Mouse (Mus musculus) forebrain, embryonic 13.5 days (tissue): ENCODE data around the gene Parva. TPM values are rescaled to one million over a fixed set of nuclear protein-coding genes. Genes with fewer than 3 reads are reported as not detected.

Source experiments
- ATAC-seq: fragments of 200-750 bp; cut with Nextera tagmentation; 2 replicates; pipeline ENCODE4 v1.8.0; 2017
- H3K27ac ChIP-seq: fragments of 300-500 bp; sonication (generic); 2 replicates; pipeline ENCODE4 v1.5.1; 2015; ENCODE audit warnings: inconsistent platforms, mild to moderate bottlenecking, moderate library complexity
- H3K27me3 ChIP-seq: fragments of 300-500 bp; sonication (generic); 2 replicates; pipeline ENCODE4 v1.6.1; 2015; ENCODE audit warnings: mild to moderate bottlenecking, inconsistent platforms
- H3K36me3 ChIP-seq: fragments of 300-500 bp; sonication (generic); 2 replicates; pipeline ENCODE4 v1.6.1; 2015; ENCODE audit warnings: mild to moderate bottlenecking, inconsistent platforms; ENCODE audit not compliant: poor library complexity, severe bottlenecking
- H3K4me1 ChIP-seq: fragments of 300-500 bp; sonication (generic); 2 replicates; pipeline ENCODE4 v1.6.1; 2015; ENCODE audit warnings: inconsistent platforms
- H3K4me2 ChIP-seq: fragments of 300-500 bp; sonication (generic); 2 replicates; pipeline ENCODE4 v1.6.1; 2015; ENCODE audit warnings: inconsistent platforms, mild to moderate bottlenecking, moderate library complexity
- H3K4me3 ChIP-seq: fragments of 300-500 bp; sonication (generic); 2 replicates; pipeline ENCODE4 v1.5.1; 2015; ENCODE audit warnings: mild to moderate bottlenecking, inconsistent platforms
- H3K9ac ChIP-seq: fragments of 300-500 bp; sonication (generic); 2 replicates; pipeline ENCODE4 v1.6.1; 2015; ENCODE audit warnings: mild to moderate bottlenecking, inconsistent platforms
- H3K9me3 ChIP-seq: fragments of 300-500 bp; sonication (generic); replicated peaks from 2 replicates; pipeline ENCODE4 v1.6.1; 2016; ENCODE audit warnings: inconsistent platforms
- WGBS: fragments of 180-500 bp; shearing (Covaris S2); methylation state at CpG from one replicate; pipeline ENCODE4 v1.1.7; 2015; 5-methylcytosine and 5-hydroxymethylcytosine counted together
- polyA plus RNA-seq: library from polyadenylated mRNA; unstranded; fragments of >200 nt; fragmentation: Nextera tagmentation; extraction: Ambion mirVana; gene quantifications from 2 replicates; pipeline ENCODE4 v1.2.1, GENCODE M21; 2015

Gene Parva
- polyA plus RNA-seq, 1 experiment from 2014 or later, result 27.6 TPM

DNA sequence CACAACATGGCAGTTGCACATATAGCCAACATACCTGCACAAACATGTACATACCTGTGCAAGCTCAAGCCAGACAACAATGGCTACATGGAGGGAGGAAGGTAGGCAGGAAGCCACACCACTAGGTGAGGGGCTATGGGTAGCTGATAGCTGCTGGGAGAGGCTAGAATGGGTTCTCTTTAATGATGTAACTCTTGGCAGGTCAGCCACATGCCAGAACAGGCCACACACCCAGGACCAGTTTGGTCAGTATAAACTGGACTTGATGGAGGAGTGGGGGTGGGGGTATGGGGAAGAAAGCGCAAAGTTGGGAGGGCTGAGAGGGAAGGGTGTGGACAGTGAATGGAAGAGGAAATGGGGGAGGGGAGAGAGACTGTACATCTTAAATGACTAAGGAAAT lies 53.7 kb downstream of the Parva start:
- no peaks in the 10 kb centered on the region for H3K9me3 ChIP-seq
- no peak for ATAC-seq
- H3K27ac ChIP-seq, result no peak overlapping the region
- H3K9ac ChIP-seq, result no peak overlapping the region
- no peak overlapping the region for H3K4me3 ChIP-seq
- no peaks in the 10 kb centered on the region for H3K27me3 ChIP-seq
- no peak overlapping the region for H3K4me2 ChIP-seq
- WGBS, result 88% methylated on average over 1 of the region's 1 CpGs
- no peaks in the 10 kb centered on the region for H3K36me3 ChIP-seq
- H3K4me1 ChIP-seq, result peaks cover 21% of the 10 kb centered on the region

DNA sequence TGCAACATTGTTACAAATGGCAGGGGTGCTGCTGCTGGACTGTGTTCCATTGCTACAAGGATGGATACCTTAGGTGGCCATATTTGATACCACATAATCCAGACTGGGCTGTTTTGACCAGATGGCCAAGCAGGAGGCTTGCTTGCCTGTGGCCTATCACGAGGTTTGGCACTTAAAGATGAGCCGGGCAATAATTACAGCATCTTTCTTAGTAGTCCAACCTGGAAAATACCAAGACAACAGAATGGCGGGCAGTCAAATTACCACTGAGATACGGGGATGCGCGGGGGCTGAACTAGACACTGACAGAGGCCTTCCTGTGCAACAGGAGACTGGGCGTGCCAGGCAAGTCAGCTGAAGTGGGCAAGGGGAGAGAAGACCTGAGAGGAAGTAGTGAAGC lies 55.3 kb downstream of the Parva start:
- WGBS, result 84% methylated on average over 7 of the region's 7 CpGs
- Histone ChIP-seq H3K27ac (no peak overlapping the region), H3K4me3 (no peak overlapping the region), H3K4me1 (peaks cover 21% of the 10 kb centered on the region), H3K9me3 (no peaks in the 10 kb centered on the region), H3K9ac (no peak overlapping the region), H3K27me3 (no peaks in the 10 kb centered on the region), H3K36me3 (no peaks in the 10 kb centered on the region), H3K4me2 (no peak overlapping the region)
- no peak for ATAC-seq

DNA sequence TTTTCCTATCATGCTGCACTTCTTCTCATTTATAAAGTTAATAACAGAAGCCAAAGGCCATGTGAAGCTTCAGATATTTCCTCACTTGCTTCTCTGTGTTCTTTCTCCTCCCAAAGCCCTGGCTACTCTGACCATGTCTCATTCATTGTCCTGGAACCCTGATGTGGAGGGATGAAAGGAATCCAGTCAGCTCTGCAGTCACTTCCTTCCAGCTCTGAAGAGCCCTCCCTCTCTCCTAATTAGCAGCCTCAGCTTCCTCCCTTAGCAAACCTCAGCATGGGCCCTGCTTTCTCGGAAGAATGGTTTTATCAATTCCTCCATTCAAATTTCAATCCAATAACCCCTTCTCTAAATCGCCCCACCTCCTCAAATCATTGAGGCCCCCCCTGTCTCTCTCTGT lies 56.1 kb downstream of the Parva start:
- no peak for ATAC-seq
- no peaks in the 10 kb centered on the region for H3K27me3 ChIP-seq
- WGBS, result 0% methylated on average over 2 of the region's 2 CpGs
- no peak overlapping the region for H3K9ac ChIP-seq
- no peak overlapping the region for H3K4me2 ChIP-seq
- H3K27ac ChIP-seq, result peak overlapping the region; percentile 48; the same call in 1 of the 2 replicates
- H3K36me3 ChIP-seq, result no peaks in the 10 kb centered on the region
- no peaks in the 10 kb centered on the region for H3K9me3 ChIP-seq
- no peak overlapping the region for H3K4me3 ChIP-seq
- peaks cover 21% of the 10 kb centered on the region for H3K4me1 ChIP-seq

DNA sequence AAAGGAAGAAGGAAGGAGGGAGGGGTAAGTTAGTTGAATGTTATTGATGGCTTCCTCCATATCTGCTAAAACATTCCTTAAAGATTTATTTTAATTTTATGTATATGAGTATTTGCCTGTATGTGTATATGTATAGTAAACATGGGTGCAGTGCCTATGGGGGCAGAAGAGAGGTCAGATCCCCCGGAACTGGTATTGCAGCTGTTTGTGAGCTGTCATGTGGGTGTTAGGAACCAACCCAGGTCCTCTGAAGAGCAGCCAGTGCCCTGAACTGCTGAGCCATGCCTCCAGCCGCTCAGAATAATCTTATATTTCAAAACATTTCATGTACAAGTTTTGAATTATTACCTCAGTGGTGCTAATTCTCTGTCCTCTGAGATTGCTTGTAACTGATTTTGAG lies 63.5 kb downstream of the Parva start:
- WGBS, result 76% methylated on average over 2 of the region's 2 CpGs
- ATAC-seq, result no peak
- no peaks in the 10 kb centered on the region for H3K9me3 ChIP-seq

DNA sequence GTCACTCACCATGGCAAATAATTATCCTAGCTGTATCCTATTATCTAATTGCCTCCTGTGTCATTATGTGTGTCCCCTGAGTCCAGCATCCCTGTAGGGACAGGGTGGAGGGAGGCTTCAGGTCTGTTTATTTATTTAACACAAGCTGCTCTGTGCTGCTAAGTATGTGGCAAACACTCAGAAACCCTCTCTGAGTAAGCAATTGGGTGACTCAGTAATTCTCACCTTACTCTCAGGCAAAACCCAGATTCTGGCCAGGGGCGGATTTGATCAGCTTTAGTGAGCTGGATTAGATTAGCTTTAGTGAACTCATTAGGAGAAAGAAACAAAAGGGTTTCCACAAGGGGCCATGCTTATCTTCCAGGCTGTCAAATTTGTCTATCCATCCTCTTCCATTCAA lies 64.4 kb downstream of the Parva start:
- Histone ChIP-seq H3K9ac (no peak overlapping the region), H3K36me3 (no peaks in the 10 kb centered on the region), H3K27ac (no peak overlapping the region), H3K4me1 (0 out of 2 replicates have a peak, but pooled peaks cover 5% of the 10 kb centered on the region), H3K9me3 (no peaks in the 10 kb centered on the region), H3K4me2 (no peak overlapping the region), H3K4me3 (no peak overlapping the region), H3K27me3 (no peaks in the 10 kb centered on the region)
- ATAC-seq, result no peak
- 37% methylated on average over 1 of the region's 1 CpGs for WGBS

More for the DNA sequence above, 63.5 kb downstream of the Parva start:
- no peak overlapping the region for H3K9ac ChIP-seq
- no peaks in the 10 kb centered on the region for H3K27me3 ChIP-seq
- 0 out of 2 replicates have a peak, but pooled peaks cover 5% of the 10 kb centered on the region for H3K4me1 ChIP-seq
- H3K27ac ChIP-seq, result no peak overlapping the region
- no peak overlapping the region for H3K4me2 ChIP-seq
- no peaks in the 10 kb centered on the region for H3K36me3 ChIP-seq
- H3K4me3 ChIP-seq, result no peak overlapping the region

DNA sequence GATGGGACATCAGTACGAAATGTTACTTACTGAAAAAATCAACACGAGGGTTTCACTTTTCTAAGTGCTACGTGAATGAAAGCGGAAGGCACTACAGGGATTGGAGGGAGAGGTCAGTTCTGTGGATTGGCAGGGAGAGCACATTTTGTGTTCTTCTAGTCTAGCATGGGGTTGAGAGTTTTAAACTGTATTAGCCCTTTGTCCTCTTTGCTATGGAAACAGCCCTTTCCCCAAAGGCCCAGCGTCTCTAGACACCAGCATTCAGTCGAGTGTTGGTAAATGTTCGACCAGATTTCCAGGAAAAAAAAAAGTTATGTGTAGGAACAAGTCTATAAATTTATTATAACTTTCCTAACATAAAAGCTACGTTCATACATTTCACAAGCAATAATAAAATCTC lies 68.6 kb downstream of the Parva start:
- Histone ChIP-seq H3K9ac (no peak overlapping the region), H3K9me3 (no peaks in the 10 kb centered on the region), H3K4me1 (peaks cover 12% of the 10 kb centered on the region), H3K4me3 (no peak overlapping the region), H3K4me2 (no peak overlapping the region), H3K27me3 (no peaks in the 10 kb centered on the region), H3K27ac (no peak overlapping the region), H3K36me3 (no peaks in the 10 kb centered on the region)
- ATAC-seq, result no peak
- WGBS, result 66% methylated on average over 8 of the region's 8 CpGs

DNA sequence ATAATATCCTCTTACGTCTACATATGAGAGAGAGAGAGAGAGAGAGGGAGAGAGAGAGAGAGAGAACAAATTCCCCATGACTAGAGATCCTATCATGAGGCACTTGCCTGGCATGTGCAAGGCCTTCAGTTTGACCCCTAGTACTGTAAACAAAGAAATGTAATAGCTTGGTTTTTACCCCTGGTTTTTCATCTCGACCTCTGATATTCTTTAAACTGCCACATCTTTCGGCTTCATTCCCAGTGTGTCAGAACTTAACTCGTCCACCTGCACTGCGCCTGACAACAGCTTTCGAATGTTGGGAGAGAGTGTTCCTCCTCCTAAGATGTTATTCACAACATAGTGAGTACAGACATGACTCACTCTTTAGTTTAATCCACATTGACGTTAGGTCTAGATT lies 69.6 kb downstream of the Parva start:
- Histone ChIP-seq H3K4me3 (no peak overlapping the region), H3K9me3 (no peaks in the 10 kb centered on the region), H3K27ac (no peak overlapping the region), H3K9ac (no peak overlapping the region), H3K4me2 (no peak overlapping the region), H3K4me1 (peaks cover 7% of the 10 kb centered on the region), H3K36me3 (no peaks in the 10 kb centered on the region), H3K27me3 (no peaks in the 10 kb centered on the region)
- 80% methylated on average over 7 of the region's 7 CpGs for WGBS
- ATAC-seq, result no peak

DNA sequence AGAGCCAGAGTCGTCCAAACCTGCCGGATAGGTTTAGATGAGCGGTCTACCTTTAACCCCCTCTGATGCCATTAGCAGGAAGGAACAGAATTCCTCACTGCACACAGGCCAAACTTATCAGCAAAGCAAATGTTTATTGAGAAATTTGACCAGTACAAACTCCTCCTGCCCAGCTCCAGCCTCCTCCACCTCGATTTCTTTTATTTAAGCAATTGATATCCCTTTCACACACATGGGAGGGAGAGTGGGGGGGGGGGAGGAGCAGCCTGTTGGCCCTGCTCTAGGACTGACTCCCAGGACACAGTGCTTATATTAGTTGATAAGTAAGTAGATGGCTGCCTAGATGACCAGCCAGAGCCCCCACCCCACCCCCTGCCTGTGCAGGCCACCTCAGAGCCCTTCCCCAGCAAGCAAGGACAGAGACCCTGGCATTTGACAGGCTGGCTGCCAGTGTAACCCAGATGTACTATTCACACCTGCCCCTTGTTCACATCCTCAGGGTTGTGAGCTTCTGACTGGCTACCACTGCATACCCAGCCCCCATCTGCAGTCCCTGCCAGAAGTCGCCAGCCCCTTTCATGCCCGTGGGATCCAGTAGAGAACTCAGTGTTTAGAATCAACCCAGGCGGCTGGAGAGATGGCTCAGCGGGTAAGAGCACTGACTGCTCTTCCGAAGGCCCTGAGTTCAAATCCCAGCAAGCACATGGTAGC lies 71.4 kb downstream of the Parva start:
- no peaks in the 10 kb centered on the region for H3K27me3 ChIP-seq
- WGBS, result 68% methylated on average over 9 of the region's 9 CpGs
- no peak overlapping the region for H3K27ac ChIP-seq
- H3K9me3 ChIP-seq, result no peaks in the 10 kb centered on the region
- no peak overlapping the region for H3K4me3 ChIP-seq
- H3K36me3 ChIP-seq, result no peaks in the 10 kb centered on the region
- no peak overlapping the region for H3K9ac ChIP-seq
- ATAC-seq, result no peak
- H3K4me1 ChIP-seq, result peaks cover 22% of the 10 kb centered on the region
- H3K4me2 ChIP-seq, result no peak overlapping the region

DNA sequence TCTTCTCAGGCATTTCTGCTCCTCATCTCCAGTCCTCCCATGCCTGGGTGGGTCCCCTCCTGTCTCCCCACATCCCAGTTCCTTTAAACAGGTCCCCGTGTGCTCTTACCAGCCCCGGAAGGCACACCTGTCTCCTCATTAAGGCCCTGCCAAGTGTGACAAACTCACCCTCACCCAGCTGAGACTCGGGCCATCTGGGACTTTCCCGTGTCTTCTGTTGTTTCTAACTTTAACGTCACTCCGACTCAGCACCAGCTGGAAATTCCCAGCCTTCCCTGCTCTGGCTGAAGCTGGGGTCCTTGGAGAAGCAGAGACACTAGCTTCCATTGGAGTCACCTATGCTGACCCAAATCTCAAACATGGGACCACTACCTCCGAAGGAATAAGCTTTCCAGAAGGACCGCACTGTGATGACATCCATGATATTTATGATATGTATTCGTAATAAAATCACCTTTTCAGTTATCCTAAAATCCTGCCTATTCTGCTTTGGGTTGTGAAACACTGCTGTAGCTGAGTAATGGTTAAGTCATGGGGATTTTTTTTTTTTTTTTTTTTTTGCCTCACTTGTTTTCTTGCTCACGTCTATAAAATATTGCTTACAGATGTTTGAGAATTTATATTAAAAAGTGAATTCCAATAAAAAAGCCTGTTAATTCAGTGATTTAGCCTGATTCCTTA lies 72.3 kb downstream of the Parva start:
- WGBS, result 66% methylated on average over 10 of the region's 10 CpGs
- H3K4me2 ChIP-seq, result no peak overlapping the region
- H3K9me3 ChIP-seq, result no peaks in the 10 kb centered on the region
- no peak for ATAC-seq
- H3K4me1 ChIP-seq, result peaks cover 22% of the 10 kb centered on the region
- no peak overlapping the region for H3K4me3 ChIP-seq
- H3K27ac ChIP-seq, result no peak overlapping the region
- H3K9ac ChIP-seq, result no peak overlapping the region
- H3K27me3 ChIP-seq, result no peaks in the 10 kb centered on the region
- H3K36me3 ChIP-seq, result no peaks in the 10 kb centered on the region

DNA sequence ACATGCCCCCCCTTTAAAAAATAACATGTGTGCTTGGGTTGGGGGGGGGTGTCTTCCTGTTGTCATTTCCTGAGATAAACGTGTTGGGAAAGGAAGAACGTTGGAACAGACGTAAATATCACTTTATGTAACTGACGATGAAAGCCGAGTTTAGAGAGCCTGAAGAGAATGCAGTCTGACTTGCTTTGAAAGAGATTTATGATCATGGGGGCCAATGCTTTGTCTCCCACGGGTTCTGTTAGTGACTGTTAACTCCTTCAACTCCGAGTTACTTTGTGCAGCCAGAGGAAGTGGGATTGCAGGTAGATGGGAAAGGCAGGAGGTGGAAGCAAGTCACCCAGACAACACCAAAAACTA lies 72.8 kb downstream of the Parva start:
- Histone ChIP-seq H3K36me3 (no peaks in the 10 kb centered on the region), H3K9me3 (no peaks in the 10 kb centered on the region), H3K4me1 (peaks cover 22% of the 10 kb centered on the region), H3K9ac (no peak overlapping the region), H3K4me2 (no peak overlapping the region), H3K27me3 (no peaks in the 10 kb centered on the region), H3K27ac (no peak overlapping the region), H3K4me3 (no peak overlapping the region)
- 45% methylated on average over 7 of the region's 7 CpGs for WGBS
- ATAC-seq, result no peak

DNA sequence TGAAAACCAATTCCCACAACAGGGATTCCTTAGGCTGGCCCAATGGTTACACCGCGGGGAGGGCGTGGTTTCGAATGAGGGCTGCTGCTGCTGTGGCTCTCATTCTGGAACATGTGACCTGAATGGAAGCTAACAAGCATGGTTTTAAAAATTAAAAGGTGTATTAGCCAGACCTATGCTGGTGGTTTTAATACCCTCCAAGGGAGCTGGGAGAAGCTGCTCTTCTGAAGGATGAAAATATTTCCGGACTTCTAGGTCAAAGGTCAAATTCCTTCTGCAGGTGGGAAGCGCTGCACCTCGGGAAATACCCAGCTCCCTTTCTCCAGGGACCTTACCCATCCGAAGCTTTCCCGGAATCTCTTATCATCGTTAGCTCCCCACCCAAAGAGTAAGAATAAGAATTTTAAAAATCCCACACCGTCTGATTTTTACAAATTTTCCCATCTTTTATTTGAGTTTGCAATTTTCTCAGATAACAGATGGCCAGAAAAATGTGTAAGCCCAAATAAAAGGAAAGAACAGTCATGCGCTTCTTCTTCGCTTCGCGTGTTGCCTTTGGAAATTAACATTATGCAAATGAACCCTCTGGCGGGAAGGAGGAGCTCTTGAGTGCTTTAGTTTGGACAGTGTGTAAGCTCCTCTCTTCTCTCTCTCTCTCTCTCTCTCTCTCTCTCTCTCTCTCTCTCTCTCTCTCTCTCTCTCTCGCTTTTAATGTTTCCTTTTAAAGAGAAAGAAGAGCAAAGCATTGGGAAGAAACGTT lies 74.9 kb downstream of the Parva start:
- WGBS, result 26% methylated on average over 18 of the region's 18 CpGs
- ATAC-seq, result peak; percentile 85
- Histone ChIP-seq H3K27me3 (no peaks in the 10 kb centered on the region), H3K9ac (no peak overlapping the region; the same call in 1 of the 2 replicates), H3K9me3 (no peaks in the 10 kb centered on the region), H3K4me2 (peak overlapping the region; percentile 47), H3K36me3 (no peaks in the 10 kb centered on the region), H3K4me3 (no peak overlapping the region), H3K4me1 (peaks cover 22% of the 10 kb centered on the region), H3K27ac (peak overlapping the region; percentile 15; the same call in 1 of the 2 replicates)

DNA sequence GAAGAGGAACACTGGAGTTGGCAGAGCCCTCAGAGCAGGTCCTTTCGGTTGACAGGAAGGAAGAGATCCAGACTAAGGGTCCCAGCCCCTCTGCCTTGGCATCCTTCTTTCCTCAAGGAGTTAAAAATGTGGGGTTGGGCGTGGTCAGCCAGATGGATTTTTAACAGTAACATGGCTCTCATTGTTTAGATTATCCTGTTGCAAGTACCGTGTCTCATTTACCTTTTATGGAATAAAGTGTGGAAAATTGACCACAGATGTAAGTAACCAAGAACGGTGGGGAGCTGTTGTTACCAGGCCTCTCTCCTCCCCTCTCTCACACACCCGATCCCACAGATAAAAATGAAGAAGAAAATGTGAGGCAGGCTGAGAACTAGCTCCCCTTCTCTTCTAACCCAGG lies 75.5 kb downstream of the Parva start:
- 63% methylated on average over 5 of the region's 5 CpGs for WGBS
- H3K27ac ChIP-seq, result peak overlapping the region; percentile 15; the same call in 1 of the 2 replicates
- H3K36me3 ChIP-seq, result no peaks in the 10 kb centered on the region
- no peak overlapping the region for H3K4me3 ChIP-seq
- ATAC-seq, result peak; percentile 34
- H3K9me3 ChIP-seq, result no peaks in the 10 kb centered on the region
- peaks cover 22% of the 10 kb centered on the region for H3K4me1 ChIP-seq
- H3K27me3 ChIP-seq, result no peaks in the 10 kb centered on the region
- no peak overlapping the region; the same call in 1 of the 2 replicates for H3K9ac ChIP-seq
- peak overlapping the region; percentile 47 for H3K4me2 ChIP-seq
